Mouse (Mus musculus): ENCODE measurements at regions not wholly inside any gene's neighbourhood (a gene's known extent, or its start where the extent isn't known, plus 50 kb on each side); places are given as distances from the start of the nearest gene placed in this dataset.

DNA sequence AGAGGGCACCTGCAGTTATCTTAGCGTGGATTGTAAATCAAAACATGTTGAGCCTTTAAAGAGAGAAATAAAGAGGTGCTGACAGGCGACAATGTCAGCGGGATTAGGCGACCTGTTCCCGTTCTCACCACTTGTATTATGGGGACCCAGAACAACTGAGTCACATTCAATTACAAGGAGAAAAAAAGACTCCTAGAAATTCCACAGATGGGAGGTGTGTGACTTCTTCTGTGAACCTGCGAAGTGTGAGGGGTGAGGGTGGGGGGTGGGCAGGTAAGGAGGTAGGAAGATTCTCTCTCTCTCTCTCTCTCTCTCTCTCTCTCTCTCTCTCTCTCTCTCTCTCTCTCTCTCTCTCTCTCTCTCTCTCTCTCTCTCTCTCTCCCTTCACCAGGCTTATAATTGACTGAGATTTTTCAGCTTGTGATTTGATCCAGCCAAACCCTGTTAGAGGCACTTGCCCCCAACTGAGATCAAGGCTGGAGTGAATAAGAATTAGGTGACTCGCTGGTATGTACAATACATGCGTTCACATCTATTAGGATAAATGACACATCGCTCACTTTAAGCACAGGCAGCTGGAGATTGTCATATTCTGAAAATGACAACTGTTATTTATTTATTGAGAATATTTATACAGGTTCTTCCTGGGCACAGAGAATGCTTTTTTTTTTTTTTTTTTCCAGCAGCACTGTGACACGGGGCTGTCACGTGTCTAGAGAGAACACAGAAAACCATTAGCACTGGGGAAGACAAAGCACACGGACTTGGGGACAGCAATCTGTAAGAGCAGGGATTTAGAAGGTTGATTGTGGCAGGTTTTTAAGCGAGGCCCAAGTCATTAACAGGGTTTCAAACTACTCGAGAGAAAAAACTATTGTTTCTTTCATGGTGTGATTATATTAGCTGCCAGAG lies 119.2 kb downstream of the Sem1 start:
- Histone ChIP-seq H3K9ac (ENCODE audit: low read depth, low read length) (no peak overlapping the region), H3K9me3 (ENCODE audit: control insufficient read depth, low read length) (no peaks in the 10 kb centered on the region), H3K4me3 (ENCODE audit: low read length) (no peak overlapping the region), H3K27ac (ENCODE audit: low read depth, low read length) (no peak overlapping the region), H3K27me3 (replicated peaks; ENCODE audit: control insufficient read depth, insufficient read depth, low read length) (no peaks in the 10 kb centered on the region; the same call in 1 of the 2 replicates), H3K4me2 (ENCODE audit: low read length) (peak overlapping the region; percentile 19), H3K4me1 (ENCODE audit: control insufficient read depth, insufficient read depth, low read depth, low read length) (peaks cover 6% of the 10 kb centered on the region; the same call in 1 of the 2 replicates), H3K36me3 (ENCODE audit: control insufficient read depth, insufficient read depth, low read length) (no peaks in the 10 kb centered on the region)
- WGBS, result 16% methylated on average over 14 of the region's 14 CpGs
- peak; percentile 69 for ATAC-seq

DNA sequence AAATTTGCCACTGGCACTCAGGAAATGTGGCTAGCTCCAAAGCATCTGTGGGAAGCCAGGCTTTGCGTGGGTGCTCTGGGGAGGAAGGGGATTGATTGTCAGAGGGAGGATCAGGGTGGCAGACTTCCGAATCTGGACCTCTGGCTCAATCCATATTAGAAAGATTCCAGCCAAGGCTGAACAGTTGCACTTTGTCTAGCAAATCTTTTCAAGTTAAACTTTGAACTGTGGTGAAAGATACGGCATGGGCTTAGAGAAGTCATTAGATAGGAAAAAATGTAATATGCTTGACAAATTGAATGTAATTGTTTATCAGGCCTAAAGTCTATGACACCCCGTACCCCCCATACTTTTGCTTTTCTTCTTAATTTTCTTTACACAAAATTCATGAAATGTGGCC lies 120.7 kb downstream of the Sem1 start:
- H3K4me2 ChIP-seq (ENCODE audit: low read length), result no peak overlapping the region
- 69% methylated on average over 4 of the region's 4 CpGs for WGBS
- no peak overlapping the region for H3K27ac ChIP-seq (ENCODE audit: low read depth, low read length)
- no peak for ATAC-seq
- H3K9ac ChIP-seq (ENCODE audit: low read depth, low read length), result no peak overlapping the region
- no peaks in the 10 kb centered on the region; the same call in 1 of the 2 replicates for H3K27me3 ChIP-seq (replicated peaks; ENCODE audit: control insufficient read depth, insufficient read depth, low read length)
- no peaks in the 10 kb centered on the region for H3K36me3 ChIP-seq (ENCODE audit: control insufficient read depth, insufficient read depth, low read length)
- no peak overlapping the region for H3K4me3 ChIP-seq (ENCODE audit: low read length)
- H3K4me1 ChIP-seq (ENCODE audit: control insufficient read depth, insufficient read depth, low read depth, low read length), result no peaks in the 10 kb centered on the region
- H3K9me3 ChIP-seq (ENCODE audit: control insufficient read depth, low read length), result no peaks in the 10 kb centered on the region

GRCm38 (mm10) chr6:6457001-6457400 lies 121.5 kb downstream of the Sem1 start:
- H3K4me2 ChIP-seq (ENCODE audit: low read length), result no peak overlapping the region
- no peaks in the 10 kb centered on the region; the same call in 1 of the 2 replicates for H3K27me3 ChIP-seq (replicated peaks; ENCODE audit: control insufficient read depth, insufficient read depth, low read length)
- H3K36me3 ChIP-seq (ENCODE audit: control insufficient read depth, insufficient read depth, low read length), result no peaks in the 10 kb centered on the region
- no peaks in the 10 kb centered on the region for H3K4me1 ChIP-seq (ENCODE audit: control insufficient read depth, insufficient read depth, low read depth, low read length)
- no peak overlapping the region for H3K9ac ChIP-seq (ENCODE audit: low read depth, low read length)
- no peak overlapping the region for H3K27ac ChIP-seq (ENCODE audit: low read depth, low read length)
- no peak overlapping the region for H3K4me3 ChIP-seq (ENCODE audit: low read length)
- 90% methylated on average over 5 of the region's 5 CpGs for WGBS
- ATAC-seq, result no peak
- H3K9me3 ChIP-seq (ENCODE audit: control insufficient read depth, low read length), result no peaks in the 10 kb centered on the region

GRCm38 (mm10) chr6:6455566-6455965 lies 122.9 kb downstream of the Sem1 start:
- H3K27me3 ChIP-seq (replicated peaks; ENCODE audit: control insufficient read depth, insufficient read depth, low read length), result no peaks in the 10 kb centered on the region; the same call in 1 of the 2 replicates
- no peak overlapping the region for H3K4me2 ChIP-seq (ENCODE audit: low read length)
- no peak for ATAC-seq
- no peaks in the 10 kb centered on the region for H3K36me3 ChIP-seq (ENCODE audit: control insufficient read depth, insufficient read depth, low read length)
- no peaks in the 10 kb centered on the region for H3K4me1 ChIP-seq (ENCODE audit: control insufficient read depth, insufficient read depth, low read depth, low read length)
- no peak overlapping the region for H3K4me3 ChIP-seq (ENCODE audit: low read length)
- H3K9ac ChIP-seq (ENCODE audit: low read depth, low read length), result no peak overlapping the region
- no peaks in the 10 kb centered on the region for H3K9me3 ChIP-seq (ENCODE audit: control insufficient read depth, low read length)
- H3K27ac ChIP-seq (ENCODE audit: low read depth, low read length), result no peak overlapping the region
- 62% methylated on average over 5 of the region's 5 CpGs for WGBS

GRCm38 (mm10) chr6:6454396-6454795 lies 124.1 kb downstream of the Sem1 start:
- no peak for ATAC-seq
- H3K9ac ChIP-seq (ENCODE audit: low read depth, low read length), result no peak overlapping the region
- no peak overlapping the region for H3K4me3 ChIP-seq (ENCODE audit: low read length)
- H3K27me3 ChIP-seq (replicated peaks; ENCODE audit: control insufficient read depth, insufficient read depth, low read length), result no peaks in the 10 kb centered on the region; the same call in 1 of the 2 replicates
- H3K4me2 ChIP-seq (ENCODE audit: low read length), result no peak overlapping the region
- H3K9me3 ChIP-seq (ENCODE audit: control insufficient read depth, low read length), result no peaks in the 10 kb centered on the region
- 45% methylated on average over 2 of the region's 2 CpGs for WGBS
- H3K36me3 ChIP-seq (ENCODE audit: control insufficient read depth, insufficient read depth, low read length), result no peaks in the 10 kb centered on the region
- H3K27ac ChIP-seq (ENCODE audit: low read depth, low read length), result no peak overlapping the region
- no peaks in the 10 kb centered on the region for H3K4me1 ChIP-seq (ENCODE audit: control insufficient read depth, insufficient read depth, low read depth, low read length)

GRCm38 (mm10) chr6:6434855-6435254 lies 143.6 kb downstream of the Sem1 start:
- H3K36me3 ChIP-seq (ENCODE audit: control insufficient read depth, insufficient read depth, low read length), result no peaks in the 10 kb centered on the region
- H3K9ac ChIP-seq (ENCODE audit: low read depth, low read length), result no peak overlapping the region
- H3K4me2 ChIP-seq (ENCODE audit: low read length), result no peak overlapping the region
- no peaks in the 10 kb centered on the region for H3K9me3 ChIP-seq (ENCODE audit: control insufficient read depth, low read length)
- H3K27ac ChIP-seq (ENCODE audit: low read depth, low read length), result no peak overlapping the region
- H3K4me3 ChIP-seq (ENCODE audit: low read length), result no peak overlapping the region
- H3K27me3 ChIP-seq (replicated peaks; ENCODE audit: control insufficient read depth, insufficient read depth, low read length), result no peaks in the 10 kb centered on the region
- no peaks in the 10 kb centered on the region for H3K4me1 ChIP-seq (ENCODE audit: control insufficient read depth, insufficient read depth, low read depth, low read length)
- ATAC-seq, result no peak
- WGBS, result 64% methylated on average over 3 of the region's 3 CpGs

DNA sequence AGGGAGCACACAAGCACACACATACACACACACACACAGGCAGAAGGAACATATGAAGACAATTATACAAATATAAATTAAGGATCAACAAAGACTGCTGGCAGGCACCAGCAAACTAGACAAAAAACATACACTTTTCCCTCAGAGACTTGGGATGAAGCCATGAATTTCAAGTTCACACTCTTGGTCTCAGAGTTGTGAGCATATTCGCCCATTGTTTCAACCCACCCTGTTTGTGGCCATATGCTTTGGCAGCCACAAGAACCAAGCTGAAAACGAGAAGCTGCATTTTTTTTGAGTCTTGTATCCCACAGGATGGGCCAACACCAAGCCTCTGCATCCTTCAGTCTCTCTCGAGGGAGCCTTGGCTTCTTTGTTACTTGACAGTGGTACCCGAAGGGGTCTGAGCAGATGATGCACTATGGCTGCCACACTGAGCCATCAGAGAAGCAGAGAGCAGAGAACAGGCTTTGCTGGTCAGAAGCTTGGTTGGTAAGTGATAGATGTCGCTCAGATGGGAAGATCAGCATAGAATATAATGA lies 144.1 kb downstream of the Sem1 start:
- 61% methylated on average over 5 of the region's 5 CpGs for WGBS
- H3K36me3 ChIP-seq (ENCODE audit: control insufficient read depth, insufficient read depth, low read length), result no peaks in the 10 kb centered on the region
- no peaks in the 10 kb centered on the region for H3K27me3 ChIP-seq (replicated peaks; ENCODE audit: control insufficient read depth, insufficient read depth, low read length)
- no peak overlapping the region for H3K4me2 ChIP-seq (ENCODE audit: low read length)
- H3K9ac ChIP-seq (ENCODE audit: low read depth, low read length), result no peak overlapping the region
- no peak for ATAC-seq
- H3K4me1 ChIP-seq (ENCODE audit: control insufficient read depth, insufficient read depth, low read depth, low read length), result no peaks in the 10 kb centered on the region
- no peaks in the 10 kb centered on the region for H3K9me3 ChIP-seq (ENCODE audit: control insufficient read depth, low read length)
- H3K4me3 ChIP-seq (ENCODE audit: low read length), result no peak overlapping the region
- no peak overlapping the region for H3K27ac ChIP-seq (ENCODE audit: low read depth, low read length)

- WGBS, result 84% methylated on average over 6 of the region's 6 CpGs
Measured at GRCm38 (mm10) chr6:6433179-6433578, 145.3 kb downstream of the Sem1 start.

More at GRCm38 (mm10) chr6:6433179-6433578, 145.3 kb downstream of the Sem1 start:
- H3K9ac ChIP-seq (ENCODE audit: low read depth, low read length), result no peak overlapping the region
- no peaks in the 10 kb centered on the region for H3K4me1 ChIP-seq (ENCODE audit: control insufficient read depth, insufficient read depth, low read depth, low read length)
- H3K4me2 ChIP-seq (ENCODE audit: low read length), result no peak overlapping the region
- no peaks in the 10 kb centered on the region for H3K36me3 ChIP-seq (ENCODE audit: control insufficient read depth, insufficient read depth, low read length)
- H3K27me3 ChIP-seq (replicated peaks; ENCODE audit: control insufficient read depth, insufficient read depth, low read length), result no peaks in the 10 kb centered on the region
- no peaks in the 10 kb centered on the region for H3K9me3 ChIP-seq (ENCODE audit: control insufficient read depth, low read length)
- no peak overlapping the region for H3K27ac ChIP-seq (ENCODE audit: low read depth, low read length)
- ATAC-seq, result no peak
- no peak overlapping the region for H3K4me3 ChIP-seq (ENCODE audit: low read length)

All from hindbrain, embryonic 16.5 days (tissue).